Mouse (Mus musculus) liver, embryonic 11.5 days (tissue): ENCODE data around the gene Foxp4. TPM values are rescaled to one million over a fixed set of nuclear protein-coding genes. Genes with fewer than 3 reads are reported as not detected.

ENCODE experiments used
- polyA plus RNA-seq: library from polyadenylated mRNA; unstranded; fragments of >200 nt; fragmentation: Nextera tagmentation; extraction: Ambion mirVana; gene quantifications from 2 replicates; pipeline ENCODE4 v1.2.1, GENCODE M21; 2014

Foxp4 gene
- polyA plus RNA-seq, 1 experiment from 2014 or later = 21.6 TPM

Other genes with a start within 250 kb of the Foxp4 start
- 442 and 486 TPM in 2 replicates for gene Tomm6, start 236.3 kb downstream of the Foxp4 start, polyA plus RNA-seq
- 2.3 and 3.5 TPM in 2 replicates for gene Frs3, start 235.6 kb downstream of the Foxp4 start, polyA plus RNA-seq
- gene Gm21981, start 230.2 kb downstream of the Foxp4 start, polyA plus RNA-seq = 0.22 and 0.49 TPM in 2 replicates
- 0.44 and 1.7 TPM in 2 replicates for gene Prickle4, start 229.9 kb downstream of the Foxp4 start, polyA plus RNA-seq
- not detected in 2 replicates for gene Pgc, start 197.8 kb downstream of the Foxp4 start, polyA plus RNA-seq
- gene Tfeb, start 187.6 kb downstream of the Foxp4 start, polyA plus RNA-seq = 9.6 and 9.8 TPM in 2 replicates
- 15.9 and 16.3 TPM in 2 replicates for gene Mdfi, start 90.0 kb downstream of the Foxp4 start, polyA plus RNA-seq
- not detected in 2 replicates for gene 1700122O11Rik, start 113.6 kb upstream of the Foxp4 start, polyA plus RNA-seq
- not detected in 2 replicates for gene 1700067P10Rik, start 164.7 kb upstream of the Foxp4 start, polyA plus RNA-seq
- 0.05 TPM in 1 of 2 replicates, not detected in the other for gene 9830107B12Rik, start 221.6 kb upstream of the Foxp4 start, polyA plus RNA-seq
- not detected in 2 replicates for gene A530064D06Rik, start 242.6 kb upstream of the Foxp4 start, polyA plus RNA-seq